Mouse (Mus musculus): ENCODE results near the gene Kctd19. TPM values are rescaled to one million over a fixed set of nuclear protein-coding genes. Genes with fewer than 3 reads are reported as not detected.

The Kctd19 gene
- total RNA-seq (2014; fragmentation: Nextera tagmentation) = not detected in 2 replicates
- total RNA-seq (2017) = not detected in 2 replicates
- not detected in 2 replicates for polyA plus RNA-seq (2012)

DNA sequence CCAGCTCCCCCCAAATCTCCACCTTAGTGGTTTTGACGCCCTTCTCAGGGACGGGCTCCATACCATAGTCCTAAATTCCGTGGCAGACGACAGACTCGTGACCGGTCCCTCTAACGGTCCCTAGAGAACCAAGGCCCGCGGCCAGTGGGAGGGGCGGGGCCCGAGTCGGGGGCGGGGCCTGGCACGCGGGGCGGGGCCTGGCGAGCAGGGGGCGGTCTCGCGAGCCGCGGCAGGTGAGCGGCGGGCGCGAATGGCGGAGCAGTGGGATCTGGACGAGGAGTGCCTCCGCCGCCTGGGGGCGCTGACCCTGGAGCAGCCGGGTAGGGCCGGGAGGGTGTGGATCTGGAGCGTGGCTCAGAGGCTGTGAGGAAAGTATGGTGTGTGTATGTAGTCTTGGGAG, at the start of gene Kctd19, which contains the start of gene Lrrc36:
Kctd19 (minus strand) TSS at position 112 of the 400 bp plus-strand sequence.
Lrrc36 (plus strand) TSS at position 181 of the 400 bp plus-strand sequence.
- no peak for DNase-seq (ENCODE audit: low spot score)
- H3K27me3 ChIP-seq (ENCODE audit: insufficient read depth, low read length) = 0 out of 2 replicates have a peak, but pooled peaks cover under 1% of the 10 kb centered on the region
- H3K4me3 ChIP-seq (ENCODE audit: low read depth, low read length) = no peak within 1 kb of the TSS

DNA sequence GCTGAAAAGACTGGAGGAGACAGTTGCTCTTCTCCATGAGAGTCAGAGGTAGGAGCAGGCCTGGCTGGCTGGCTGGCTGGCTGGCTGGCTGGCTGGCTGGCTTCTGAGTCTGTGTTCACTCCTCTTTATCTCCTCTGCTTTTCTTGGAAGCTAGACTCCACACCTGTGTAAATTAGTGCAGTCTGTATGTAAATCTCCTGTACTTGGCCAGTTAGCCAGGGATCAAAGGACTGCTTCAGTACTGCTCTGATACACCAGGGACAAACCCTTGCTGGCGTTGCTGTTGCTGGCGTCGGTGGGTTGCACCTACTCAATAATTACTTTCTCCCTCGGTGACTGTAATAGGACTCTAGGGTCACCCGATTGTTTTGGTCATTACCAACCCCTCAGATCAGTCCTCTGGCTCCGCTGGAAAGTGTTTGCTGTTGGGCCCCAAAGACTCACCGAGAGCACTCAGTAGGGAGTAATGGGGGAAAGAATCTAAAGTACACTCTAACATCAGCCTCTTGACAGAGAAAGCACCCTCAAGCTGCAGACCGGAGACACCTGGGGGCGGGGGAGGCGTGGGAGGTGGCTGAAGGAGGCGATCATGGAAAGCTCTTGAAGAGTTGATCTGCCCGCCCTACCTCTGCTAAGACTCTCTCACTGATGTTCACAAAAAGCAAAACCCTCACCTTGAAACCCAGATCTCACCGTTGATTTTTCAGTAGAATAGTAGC, 47.9 kb upstream of the Kctd19 start:
- no peaks in the 10 kb centered on the region for H3K9me3 ChIP-seq (replicated peaks)
- no peak for TF ChIP-seq TAL1 (conservative IDR thresholded peaks at IDR 0.05; ENCODE audit: low read depth, low read length)
- DNase-seq (ENCODE audit: low spot score) (no peak), ATAC-seq (ENCODE audit: extremely low read depth, insufficient number of reproducible peaks, low FRiP score, poor library complexity, severe bottlenecking) (no peak)
- no peaks in the 10 kb centered on the region for H3K4me1 ChIP-seq (ENCODE audit: insufficient read depth, low read depth, low read length)
- H3K27me3 ChIP-seq (ENCODE audit: insufficient read depth, low read length) = peaks cover 22% of the 10 kb centered on the region
- no peaks in the 10 kb centered on the region for H3K36me3 ChIP-seq (replicated peaks)
- no peak overlapping the region for H3K4me3 ChIP-seq (ENCODE audit: low read depth, low read length)

More for the DNA sequence above, at the start of gene Kctd19, which contains the start of gene Lrrc36:
- TF ChIP-seq POLR2AphosphoS5 (IDR thresholded peaks at IDR 0.05; ENCODE audit: insufficient replicate concordance, low read depth, low read length) = no peak
- TF ChIP-seq GATA1 (IDR thresholded peaks at IDR 0.05; ENCODE audit: borderline replicate concordance, low read length) = no peak
- no peak for TF ChIP-seq GATA2 (IDR thresholded peaks at IDR 0.05; ENCODE audit: borderline replicate concordance, low read depth, low read length)
- no peak for TF ChIP-seq TAL1 (conservative IDR thresholded peaks at IDR 0.05; ENCODE audit: low read depth, low read length)
- no peak for TF ChIP-seq CTCF (IDR thresholded peaks at IDR 0.05; ENCODE audit: low read depth, low read length)
- no peaks in the 10 kb centered on the region for H3K4me1 ChIP-seq (ENCODE audit: insufficient read depth, low read depth, low read length)
- no peaks in the 10 kb centered on the region for H3K9me3 ChIP-seq (replicated peaks)
- H3K36me3 ChIP-seq (replicated peaks) = no peaks in the 10 kb centered on the region
- no peak for ATAC-seq (ENCODE audit: extremely low read depth, insufficient number of reproducible peaks, low FRiP score, poor library complexity, severe bottlenecking)

DNA sequence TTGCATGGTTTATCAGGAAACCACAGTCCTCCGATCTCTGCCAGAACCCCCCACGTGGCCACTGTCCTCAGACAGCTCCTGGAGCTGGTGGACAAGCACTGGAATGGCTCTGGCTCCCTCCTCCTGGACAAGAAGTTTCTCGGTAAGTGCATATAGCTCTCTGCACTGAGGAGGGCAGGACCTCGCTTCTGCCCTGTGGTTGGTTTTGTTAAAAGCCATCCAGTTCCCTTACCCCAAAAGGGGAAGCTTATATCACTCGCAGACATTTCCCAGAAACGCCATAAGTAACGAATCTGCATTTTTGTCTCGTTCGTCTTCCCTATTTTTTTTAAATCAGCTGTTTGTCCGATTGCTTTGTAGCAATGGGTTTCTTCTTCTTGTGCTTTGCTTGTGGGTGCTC, 41.9 kb upstream of the Kctd19 start:
- TF ChIP-seq TAL1 (conservative IDR thresholded peaks at IDR 0.05; ENCODE audit: low read depth, low read length) = no peak
- TF ChIP-seq POLR2AphosphoS5 (IDR thresholded peaks at IDR 0.05; ENCODE audit: insufficient replicate concordance, low read depth, low read length) = no peak
- TF ChIP-seq GATA1 (IDR thresholded peaks at IDR 0.05; ENCODE audit: borderline replicate concordance, low read length) = no peak
- no peak for TF ChIP-seq GATA2 (IDR thresholded peaks at IDR 0.05; ENCODE audit: borderline replicate concordance, low read depth, low read length)
- no peak for TF ChIP-seq CTCF (IDR thresholded peaks at IDR 0.05; ENCODE audit: low read depth, low read length)
- no peak overlapping the region for H3K4me3 ChIP-seq (ENCODE audit: low read depth, low read length)
- H3K4me1 ChIP-seq (ENCODE audit: insufficient read depth, low read depth, low read length) = no peaks in the 10 kb centered on the region
- H3K27me3 ChIP-seq (ENCODE audit: insufficient read depth, low read length) = peaks cover 13% of the 10 kb centered on the region; the same call in 1 of the 2 replicates
- ATAC-seq (ENCODE audit: extremely low read depth, insufficient number of reproducible peaks, low FRiP score, poor library complexity, severe bottlenecking) (no peak), DNase-seq (ENCODE audit: low spot score) (no peak)
- no peaks in the 10 kb centered on the region for H3K36me3 ChIP-seq (replicated peaks)
- H3K9me3 ChIP-seq (replicated peaks) = no peaks in the 10 kb centered on the region

DNA sequence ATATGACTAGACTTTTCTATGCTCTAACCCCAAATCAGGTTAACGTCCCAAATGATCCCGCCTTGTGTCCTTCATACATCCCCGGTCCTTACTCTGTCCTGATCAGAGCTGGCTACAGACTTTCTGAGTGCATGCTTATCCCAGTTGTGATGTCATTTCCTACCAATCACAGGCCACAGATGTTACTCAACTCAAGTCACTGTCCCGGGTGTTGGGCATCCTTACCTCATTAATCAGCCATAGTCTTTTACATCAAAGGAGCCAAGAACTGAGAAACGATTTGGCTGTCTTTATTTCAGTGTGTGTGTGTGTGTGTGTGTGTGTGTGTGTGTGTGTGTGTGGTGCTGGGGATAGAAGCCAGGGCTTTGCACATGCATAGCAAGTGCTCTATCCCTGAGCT, 40.8 kb upstream of the Kctd19 start:
- no peak overlapping the region for H3K4me3 ChIP-seq (ENCODE audit: low read depth, low read length)
- no peaks in the 10 kb centered on the region for H3K4me1 ChIP-seq (ENCODE audit: insufficient read depth, low read depth, low read length)
- DNase-seq (ENCODE audit: low spot score) (no peak), ATAC-seq (ENCODE audit: extremely low read depth, insufficient number of reproducible peaks, low FRiP score, poor library complexity, severe bottlenecking) (no peak)
- peaks cover 9% of the 10 kb centered on the region; the same call in 1 of the 2 replicates for H3K27me3 ChIP-seq (ENCODE audit: insufficient read depth, low read length)
- TF ChIP-seq POLR2AphosphoS5 (IDR thresholded peaks at IDR 0.05; ENCODE audit: insufficient replicate concordance, low read depth, low read length) (no peak), TAL1 (conservative IDR thresholded peaks at IDR 0.05; ENCODE audit: low read depth, low read length) (no peak), GATA2 (IDR thresholded peaks at IDR 0.05; ENCODE audit: borderline replicate concordance, low read depth, low read length) (no peak), GATA1 (IDR thresholded peaks at IDR 0.05; ENCODE audit: borderline replicate concordance, low read length) (no peak), CTCF (IDR thresholded peaks at IDR 0.05; ENCODE audit: low read depth, low read length) (no peak)
- no peaks in the 10 kb centered on the region for H3K36me3 ChIP-seq (replicated peaks)
- H3K9me3 ChIP-seq (replicated peaks) = no peaks in the 10 kb centered on the region

DNA sequence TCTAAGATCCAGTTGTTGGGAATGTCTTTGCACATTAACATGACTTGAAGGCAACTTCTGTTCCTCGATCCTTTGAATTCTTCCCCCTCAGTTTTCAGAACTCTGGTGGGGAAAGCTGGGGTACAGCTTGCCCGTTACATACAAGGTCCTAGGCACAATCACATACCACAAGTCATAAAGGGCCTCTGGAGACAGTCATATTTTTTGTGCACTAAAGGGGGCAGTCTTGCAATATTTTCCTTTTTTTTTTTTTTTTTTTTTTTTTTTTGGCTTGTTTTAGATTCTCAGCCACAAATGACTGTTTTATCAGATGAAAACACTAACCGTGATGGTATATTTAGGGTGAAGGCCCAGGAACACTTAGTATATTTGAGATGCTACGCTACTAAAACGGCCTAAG, 40.0 kb upstream of the Kctd19 start:
- H3K4me1 ChIP-seq (ENCODE audit: insufficient read depth, low read depth, low read length) = no peaks in the 10 kb centered on the region

DNA sequence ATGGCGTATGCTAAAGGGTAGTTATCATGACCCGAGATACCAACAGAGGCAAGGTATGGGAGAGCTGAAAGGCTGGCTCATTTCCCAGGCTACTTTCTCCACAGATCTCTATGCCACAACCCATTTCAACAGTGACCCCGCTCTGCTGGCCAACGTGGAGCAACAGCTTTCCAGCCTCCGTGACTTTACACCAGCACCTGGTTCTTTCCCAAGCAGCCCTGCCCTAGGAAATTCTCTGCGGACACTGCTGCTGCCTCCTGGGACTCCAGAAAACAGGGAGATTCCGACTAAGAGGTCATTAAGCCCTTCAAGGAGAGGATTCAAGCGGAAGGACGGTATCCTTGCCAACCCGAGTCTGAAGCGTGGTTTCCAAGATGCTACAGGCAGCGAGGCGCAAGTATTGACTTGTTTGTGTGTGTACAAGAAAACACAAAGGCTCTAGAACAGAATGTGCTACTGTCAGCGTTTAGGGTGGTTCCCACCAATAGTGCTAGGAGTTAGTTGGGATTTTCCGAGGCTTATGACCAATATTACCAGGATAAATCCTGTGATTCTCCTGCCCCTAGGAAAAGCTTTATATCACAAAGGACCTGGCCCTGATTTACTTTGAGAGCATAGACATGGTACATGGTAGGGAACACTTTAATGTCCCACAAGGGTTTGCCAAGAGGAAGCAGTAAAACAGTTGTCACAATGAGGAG, 38.8 kb upstream of the Kctd19 start:
- Histone ChIP-seq H3K4me3 (ENCODE audit: low read depth, low read length) (no peak overlapping the region), H3K27me3 (ENCODE audit: insufficient read depth, low read length) (peaks cover 13% of the 10 kb centered on the region; the same call in 1 of the 2 replicates), H3K36me3 (replicated peaks) (no peaks in the 10 kb centered on the region), H3K9me3 (replicated peaks) (no peaks in the 10 kb centered on the region), H3K4me1 (ENCODE audit: insufficient read depth, low read depth, low read length) (no peaks in the 10 kb centered on the region)
- TF ChIP-seq CTCF (IDR thresholded peaks at IDR 0.05; ENCODE audit: low read depth, low read length) (no peak), POLR2AphosphoS5 (IDR thresholded peaks at IDR 0.05; ENCODE audit: insufficient replicate concordance, low read depth, low read length) (no peak), TAL1 (conservative IDR thresholded peaks at IDR 0.05; ENCODE audit: low read depth, low read length) (no peak), GATA2 (IDR thresholded peaks at IDR 0.05; ENCODE audit: borderline replicate concordance, low read depth, low read length) (no peak), GATA1 (IDR thresholded peaks at IDR 0.05; ENCODE audit: borderline replicate concordance, low read length) (no peak)
- DNase-seq (ENCODE audit: low spot score) (no peak), ATAC-seq (ENCODE audit: extremely low read depth, insufficient number of reproducible peaks, low FRiP score, poor library complexity, severe bottlenecking) (no peak)

More for the DNA sequence above, 40.0 kb upstream of the Kctd19 start:
- no peak for TF ChIP-seq GATA1 (IDR thresholded peaks at IDR 0.05; ENCODE audit: borderline replicate concordance, low read length)
- ATAC-seq (ENCODE audit: extremely low read depth, insufficient number of reproducible peaks, low FRiP score, poor library complexity, severe bottlenecking) (no peak), DNase-seq (ENCODE audit: low spot score) (no peak)
- H3K36me3 ChIP-seq (replicated peaks) = no peaks in the 10 kb centered on the region
- peaks cover 11% of the 10 kb centered on the region; the same call in 1 of the 2 replicates for H3K27me3 ChIP-seq (ENCODE audit: insufficient read depth, low read length)
- H3K4me3 ChIP-seq (ENCODE audit: low read depth, low read length) = no peak overlapping the region
- no peaks in the 10 kb centered on the region for H3K9me3 ChIP-seq (replicated peaks)
